Mouse (Mus musculus) megakaryocyte, embryonic 14.5 days (primary cell): ENCODE results near the gene Coro1b. TPM values are rescaled to one million over a fixed set of nuclear protein-coding genes. Genes with fewer than 3 reads are reported as not detected.

Experiments used
- H3K27me3 ChIP-seq: replicated peaks from 2 replicates; pipeline ENCODE3; 2012; ENCODE audit warnings: inconsistent platforms
- H3K36me3 ChIP-seq: replicated peaks from 2 replicates; pipeline ENCODE3; 2012; ENCODE audit warnings: low read length, inconsistent platforms, mixed read lengths
- H3K4me1 ChIP-seq: 2 replicates; pipeline ENCODE4 v1.6.1; 2012; ENCODE audit warnings: inconsistent platforms
- H3K4me3 ChIP-seq: replicated peaks from 2 replicates; pipeline ENCODE3; 2012; ENCODE audit warnings: moderate library complexity, mild to moderate bottlenecking, inconsistent platforms
- H3K9me3 ChIP-seq: 2 replicates; pipeline ENCODE4 v1.6.1; 2012; ENCODE audit warnings: inconsistent platforms
- FLI1 ChIP-seq: IDR thresholded peaks from 2 replicates; pipeline ENCODE4 v1.6.1; 2012; ENCODE audit warnings: low read length, inconsistent platforms, mixed read lengths
- GATA1 ChIP-seq: IDR thresholded peaks from 3 replicates; pipeline ENCODE4 v1.6.1; 2012; ENCODE audit warnings: mixed read lengths, low read length, inconsistent platforms, borderline replicate concordance
- polyA plus RNA-seq: library from polyadenylated mRNA; stranded (reverse); fragments of >175 nt; gene quantifications from 2 replicates; pipeline ENCODE4 v1.2.3, GENCODE M21; 2012; ENCODE audit warnings: low replicate concordance; ENCODE audit not compliant: insufficient read depth

Gene Coro1b
- polyA plus RNA-seq, 1 experiment, result 364 TPM

- H3K9me3 ChIP-seq, result no peaks in the 10 kb centered on the region; the same call in 1 of the 2 replicates
- H3K4me1 ChIP-seq, result peaks cover 87% of the 10 kb centered on the region
- TF ChIP-seq GATA1 (no peak), FLI1 (no peak)
- peak overlapping the region; percentile 92 for H3K4me3 ChIP-seq
- H3K36me3 ChIP-seq, result peaks cover 56% of the 10 kb centered on the region
- no peaks in the 10 kb centered on the region for H3K27me3 ChIP-seq
Measured at GRCm38 (mm10) chr19:4149283-4149682, 864 bp downstream of the Coro1b start.

DNA sequence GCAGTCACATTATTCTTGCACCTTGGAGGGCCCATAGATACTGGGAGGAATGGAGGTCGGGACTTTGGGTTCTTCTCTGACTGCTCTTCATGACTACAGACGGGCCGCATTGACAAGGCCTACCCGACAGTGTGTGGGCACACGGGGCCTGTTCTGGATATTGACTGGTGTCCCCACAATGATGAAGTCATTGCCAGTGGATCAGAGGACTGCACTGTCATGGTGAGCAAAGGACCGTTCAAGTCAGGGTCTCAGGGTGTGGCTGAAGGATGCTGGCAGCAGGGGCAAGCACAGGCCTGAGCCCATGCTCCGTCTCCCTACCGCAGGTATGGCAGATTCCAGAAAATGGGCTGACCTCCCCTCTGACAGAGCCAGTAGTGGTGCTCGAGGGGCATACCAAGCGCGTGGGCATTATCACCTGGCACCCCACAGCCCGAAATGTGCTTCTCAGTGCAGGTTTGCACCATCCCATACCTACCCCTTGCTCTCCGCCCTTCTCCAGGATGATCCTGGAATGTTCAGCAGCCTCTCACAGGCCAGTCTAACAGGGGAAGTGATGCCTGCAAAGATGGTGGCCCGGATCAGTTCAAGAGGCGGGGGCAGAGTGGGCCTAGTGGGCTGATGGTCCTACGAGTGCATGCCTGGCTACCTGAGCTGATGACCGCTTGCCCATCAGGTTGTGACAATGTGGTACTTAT, 1.5 kb downstream of the Coro1b start:
- Histone ChIP-seq H3K9me3 (no peaks in the 10 kb centered on the region; the same call in 1 of the 2 replicates), H3K27me3 (no peaks in the 10 kb centered on the region), H3K4me1 (peaks cover 87% of the 10 kb centered on the region), H3K36me3 (peaks cover 61% of the 10 kb centered on the region), H3K4me3 (peak overlapping the region; percentile 92)
- TF ChIP-seq GATA1 (no peak), FLI1 (no peak)

DNA sequence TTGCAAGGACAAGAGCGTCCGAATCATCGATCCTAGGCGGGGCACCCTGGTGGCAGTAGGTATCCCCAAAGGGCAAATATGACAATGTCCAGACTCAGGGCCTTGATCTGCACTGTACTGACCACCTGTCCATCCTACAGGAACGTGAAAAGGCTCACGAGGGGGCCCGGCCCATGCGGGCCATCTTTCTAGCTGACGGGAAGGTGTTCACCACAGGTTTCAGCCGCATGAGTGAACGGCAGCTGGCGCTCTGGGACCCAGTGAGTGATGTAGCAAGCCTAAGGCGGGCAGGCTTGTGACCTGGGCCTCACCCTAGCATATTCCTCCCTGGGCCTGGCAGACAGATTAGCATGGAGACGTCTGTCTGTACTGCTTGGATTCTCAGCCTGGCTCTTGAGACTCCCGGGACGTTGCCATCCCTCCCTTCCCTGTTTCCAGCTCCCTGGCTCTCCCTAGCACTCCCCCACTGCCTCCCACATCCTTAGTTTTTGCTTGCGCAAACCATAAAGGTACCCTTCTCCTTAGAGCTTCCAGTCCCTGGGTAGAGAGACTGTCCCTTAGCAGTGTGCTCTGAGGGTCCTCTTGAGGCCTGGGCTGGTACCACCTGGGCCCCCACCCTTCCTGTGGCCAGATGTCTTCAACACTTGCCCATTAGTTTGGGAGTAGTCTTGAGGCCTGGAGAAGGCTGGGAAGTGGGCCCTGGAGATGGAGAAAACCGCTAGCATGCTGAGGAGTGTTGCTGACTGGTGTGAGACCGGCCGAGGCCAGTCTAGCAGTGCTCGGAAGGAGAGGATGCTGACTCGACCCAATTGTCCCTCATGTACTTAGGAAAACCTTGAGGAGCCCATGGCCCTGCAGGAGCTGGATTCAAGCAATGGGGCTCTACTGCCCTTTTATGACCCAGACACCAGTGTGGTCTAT, 2.4 kb downstream of the Coro1b start:
- TF ChIP-seq GATA1 (no peak), FLI1 (no peak)
- H3K4me1 ChIP-seq, result peaks cover 91% of the 10 kb centered on the region

DNA sequence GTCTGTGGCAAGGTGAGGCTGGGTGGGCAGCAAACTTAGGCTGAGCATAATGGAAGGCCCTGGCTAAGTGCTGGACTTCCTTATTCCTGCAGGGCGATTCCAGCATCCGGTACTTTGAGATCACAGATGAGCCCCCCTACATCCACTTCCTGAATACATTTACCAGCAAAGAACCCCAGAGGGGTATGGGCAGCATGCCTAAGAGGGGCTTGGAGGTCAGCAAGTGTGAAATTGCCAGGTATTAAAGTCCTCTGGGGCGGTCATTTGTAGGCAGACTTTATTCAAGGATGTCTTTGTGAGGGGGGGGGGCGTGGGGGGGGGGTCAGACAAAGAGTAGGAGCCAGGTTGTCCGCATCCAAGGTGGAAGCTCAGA, 3.1 kb downstream of the Coro1b start:
- no peak overlapping the region for H3K4me3 ChIP-seq
- H3K9me3 ChIP-seq, result no peaks in the 10 kb centered on the region
- H3K36me3 ChIP-seq, result peaks cover 75% of the 10 kb centered on the region
- peaks cover 95% of the 10 kb centered on the region for H3K4me1 ChIP-seq
- H3K27me3 ChIP-seq, result no peaks in the 10 kb centered on the region
- no peak for TF ChIP-seq GATA1

More for the DNA sequence above, 2.4 kb downstream of the Coro1b start:
- Histone ChIP-seq H3K4me3 (peak overlapping the region; percentile 92), H3K36me3 (peaks cover 68% of the 10 kb centered on the region), H3K9me3 (no peaks in the 10 kb centered on the region; the same call in 1 of the 2 replicates), H3K27me3 (no peaks in the 10 kb centered on the region)

DNA sequence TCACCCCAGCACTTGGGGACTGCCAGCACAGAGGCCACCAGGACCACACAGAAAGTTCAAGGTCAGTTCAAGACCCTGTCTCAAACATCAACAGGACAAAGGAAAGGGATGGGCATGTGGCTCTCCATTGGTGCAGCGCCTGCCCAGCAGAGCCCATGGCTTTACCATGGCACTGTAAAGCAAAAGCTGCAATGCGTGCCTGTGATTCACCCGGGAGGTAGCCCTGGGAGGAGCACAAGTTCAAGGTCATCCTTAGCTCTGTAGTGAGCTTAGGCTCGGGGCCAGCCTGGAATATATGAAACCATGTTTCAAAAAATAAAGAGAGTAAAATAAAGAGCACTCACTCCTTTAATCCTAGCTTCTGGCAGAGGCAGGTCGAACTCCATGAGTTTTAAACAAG, 3.5 kb downstream of the Coro1b start:
- Histone ChIP-seq H3K4me3 (no peak overlapping the region), H3K4me1 (peaks cover 95% of the 10 kb centered on the region), H3K27me3 (no peaks in the 10 kb centered on the region), H3K36me3 (peaks cover 79% of the 10 kb centered on the region), H3K9me3 (no peaks in the 10 kb centered on the region)
- no peak for TF ChIP-seq GATA1
- no peak for TF ChIP-seq FLI1

- Histone ChIP-seq H3K4me3 (peak overlapping the region; percentile 31), H3K4me1 (peaks cover 95% of the 10 kb centered on the region), H3K27me3 (no peaks in the 10 kb centered on the region), H3K36me3 (peaks cover 86% of the 10 kb centered on the region), H3K9me3 (no peaks in the 10 kb centered on the region)
- TF ChIP-seq FLI1 (no peak), GATA1 (no peak)
Measured at GRCm38 (mm10) chr19:4152445-4153231, 4.2 kb downstream of the Coro1b start.

- TF ChIP-seq FLI1, result no peak
- no peak for TF ChIP-seq GATA1
- H3K27me3 ChIP-seq, result no peaks in the 10 kb centered on the region
- no peaks in the 10 kb centered on the region for H3K9me3 ChIP-seq
- H3K4me3 ChIP-seq, result peak within 1 kb of the TSS; percentile 81
- H3K4me1 ChIP-seq, result peaks cover 94% of the 10 kb centered on the region
- peaks cover 92% of the 10 kb centered on the region for H3K36me3 ChIP-seq
Measured at GRCm38 (mm10) chr19:4153232-4153654, 4.8 kb downstream of the Coro1b start, which contains the start of gene Ptprcap. TSS of gene Ptprcap (plus strand) at chr19:4153604.

GRCm38 (mm10) chr19:4154437-4155222, 6.2 kb downstream of the Coro1b start:
- peaks cover 93% of the 10 kb centered on the region for H3K4me1 ChIP-seq
- TF ChIP-seq GATA1, result no peak
- no peak for TF ChIP-seq FLI1
- H3K9me3 ChIP-seq, result no peaks in the 10 kb centered on the region
- peak overlapping the region; percentile 81 for H3K4me3 ChIP-seq
- peaks cover 99% of the 10 kb centered on the region for H3K36me3 ChIP-seq
- H3K27me3 ChIP-seq, result no peaks in the 10 kb centered on the region
